Mouse (Mus musculus) layer of hippocampus, postnatal 25 days (tissue): ENCODE data around the gene Mdm2. TPM values are rescaled to one million over a fixed set of nuclear protein-coding genes. Genes with fewer than 3 reads are reported as not detected.
"Not testable (repeated sequence)": the region's sequence is repeated elsewhere in the genome, so short reads cannot be mapped to it uniquely, and the experiment has no call there.

Experiments
- DNase-seq, 2 experiments: peaks; one replicate each; pipeline ENCODE4 v3.0.0; 2022; ENCODE audit warnings: mixed read lengths in 2 of 2, low spot score in 1 of 2; ENCODE audit errors: extremely low spot score in 1 of 2
- total RNA-seq, 2 experiments: library from RNA; stranded (reverse); gene quantifications; 2 replicates each; pipeline ENCODE4 v1.2.3; 2021

Gene Mdm2
- 10 to 100 TPM; 56.5 to 57.5 TPM for total RNA-seq

- peak; percentile 99 to 100 for DNase-seq
Observed at GRCm38 (mm10) chr10:117710604-117711141, at the start of gene Mdm2. Mdm2 (minus strand) TSS chr10:117710758.

GRCm38 (mm10) chr10:117759844-117760630 lies 49.5 kb upstream of the Mdm2 start:
- DNase-seq: no peak

DNA sequence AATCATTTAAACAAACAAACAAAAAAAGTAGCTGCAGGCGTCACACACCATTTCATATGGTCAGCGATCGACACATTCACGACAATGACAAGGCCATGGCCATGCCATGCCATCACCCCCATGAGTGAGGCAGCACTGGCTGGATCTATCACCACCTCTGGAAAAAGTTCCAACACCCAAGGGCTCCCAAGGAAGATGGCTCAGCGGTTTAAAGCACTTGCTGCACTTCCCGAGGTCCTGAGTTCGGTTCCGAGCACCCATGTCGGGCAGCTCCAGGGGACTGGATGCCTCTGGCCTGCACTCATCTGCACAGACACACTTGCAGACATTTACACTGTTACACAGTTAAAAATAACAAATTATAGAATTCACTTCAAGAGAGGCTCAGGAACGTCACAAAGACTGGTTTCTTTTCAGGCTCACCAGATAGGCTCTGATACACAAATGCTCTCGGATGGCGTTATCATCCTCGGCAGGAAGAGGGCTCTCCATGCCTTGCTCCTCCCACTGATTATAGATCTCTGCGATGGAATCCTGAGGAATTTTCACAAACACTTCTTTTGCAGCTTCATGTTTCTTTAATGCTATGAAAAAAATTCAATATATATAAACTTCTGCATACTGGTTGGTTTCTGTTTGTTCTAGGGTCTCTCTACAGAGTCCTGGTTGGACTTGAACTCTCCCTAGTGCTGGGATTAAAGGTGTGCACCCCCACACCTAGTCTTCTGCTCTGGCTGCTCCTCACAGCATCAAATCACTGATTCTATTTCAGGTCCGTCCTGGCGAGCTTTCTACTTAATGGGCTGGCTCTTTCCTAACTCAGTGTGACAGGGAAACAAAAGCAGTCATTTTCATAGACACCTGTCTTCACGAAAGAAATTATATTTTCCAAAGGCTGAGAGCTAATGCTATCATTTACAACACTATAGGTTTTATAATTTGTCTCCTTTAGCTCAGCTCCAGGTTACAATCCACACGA lies 48.5 kb upstream of the Mdm2 start:
- no peak for DNase-seq

DNA sequence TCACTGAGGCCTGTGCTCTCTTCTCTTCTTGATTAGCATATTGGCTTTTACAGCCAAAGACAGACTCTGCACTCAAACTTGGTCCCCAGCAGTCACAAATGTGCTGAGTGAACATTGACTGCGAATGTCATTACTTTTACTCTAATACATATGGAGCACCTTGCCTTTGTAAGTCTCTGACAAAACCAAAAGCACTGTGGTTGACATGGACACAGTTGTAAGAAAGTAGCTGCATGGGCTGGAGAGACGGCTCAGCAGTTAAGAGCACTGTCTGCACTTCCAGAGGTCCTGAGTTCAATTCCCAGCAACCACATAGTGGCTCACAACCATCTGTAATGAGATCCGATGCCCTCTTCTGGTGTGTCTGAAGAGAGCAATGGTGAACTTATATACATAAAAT lies 47.8 kb upstream of the Mdm2 start:
- not testable (repeated sequence) for DNase-seq

- DNase-seq: no peak
Observed at GRCm38 (mm10) chr10:117757796-117758342, 47.3 kb upstream of the Mdm2 start.

GRCm38 (mm10) chr10:117757259-117757658 lies 46.7 kb upstream of the Mdm2 start:
- no peak for DNase-seq

- no peak for DNase-seq
Observed at GRCm38 (mm10) chr10:117756784-117757183, 46.2 kb upstream of the Mdm2 start.

GRCm38 (mm10) chr10:117755799-117756467 lies 45.4 kb upstream of the Mdm2 start:
- no peak for DNase-seq

- DNase-seq: no peak
Observed at GRCm38 (mm10) chr10:117755086-117755798, 44.7 kb upstream of the Mdm2 start.

GRCm38 (mm10) chr10:117754609-117754940 lies 44.0 kb upstream of the Mdm2 start:
- DNase-seq: no peak

GRCm38 (mm10) chr10:117753711-117754608 lies 43.4 kb upstream of the Mdm2 start:
- no peak for DNase-seq

DNA sequence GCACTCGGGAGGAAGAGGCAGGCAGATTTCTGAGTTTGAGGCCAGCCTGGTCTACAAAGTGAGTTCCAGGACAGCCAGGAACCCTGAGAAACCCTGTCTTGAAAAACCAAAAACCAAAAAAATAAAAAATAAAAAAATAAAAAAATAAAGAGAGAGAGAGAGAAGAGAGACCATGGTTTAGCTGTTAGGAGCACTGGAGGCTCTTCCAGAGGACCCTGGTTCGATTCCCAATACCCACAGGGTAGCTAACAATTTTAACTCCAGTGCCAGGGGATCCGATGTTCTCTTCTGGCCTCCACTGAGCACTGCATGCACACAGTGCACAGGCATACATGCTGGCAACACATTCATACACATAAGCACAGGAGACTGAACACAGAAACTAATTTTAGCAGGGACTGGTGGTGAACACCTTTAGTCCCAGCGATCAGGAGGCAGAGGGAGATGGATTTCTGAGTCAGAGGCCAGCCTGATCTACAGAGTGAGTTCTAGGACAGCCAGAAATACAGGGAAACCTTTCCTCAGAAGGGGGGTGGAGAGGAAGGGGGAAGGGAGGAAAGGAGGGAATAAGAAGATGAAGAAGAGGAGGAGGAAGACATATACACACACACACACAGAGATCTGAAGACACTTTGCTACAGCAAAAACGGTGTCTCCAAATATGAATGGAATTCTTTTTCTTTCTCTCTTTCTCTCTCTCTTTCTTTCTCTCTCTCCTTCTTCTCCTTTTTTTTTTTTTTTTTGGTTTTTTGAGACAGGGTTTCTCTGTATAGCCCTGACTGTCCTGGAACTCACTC lies 42.5 kb upstream of the Mdm2 start:
- no peak for DNase-seq

DNA sequence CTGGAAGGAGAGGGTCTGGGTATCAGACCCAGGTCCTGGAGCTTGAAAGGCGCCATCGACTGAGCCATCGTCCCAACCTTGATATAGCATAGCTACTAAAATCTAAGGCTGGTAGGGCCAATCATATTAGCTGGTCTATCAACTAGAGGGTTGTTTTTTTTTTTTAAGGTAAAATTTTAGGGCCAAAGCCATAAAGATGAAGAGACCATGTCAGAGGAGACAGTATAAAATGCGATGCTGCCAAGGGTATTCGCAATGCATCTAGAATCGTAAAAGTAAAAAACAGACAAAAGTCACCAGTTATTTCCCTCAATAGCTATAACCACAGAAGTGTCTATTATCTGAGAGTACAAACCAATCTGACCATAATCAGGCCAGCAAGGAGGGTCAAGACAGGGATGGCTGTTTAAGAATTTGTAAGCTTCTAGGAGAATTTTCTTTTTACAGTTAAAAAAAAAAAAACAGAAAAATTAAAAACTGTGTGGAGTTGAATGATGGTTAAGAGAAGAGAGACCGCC lies 41.8 kb upstream of the Mdm2 start:
- no peak for DNase-seq

DNA sequence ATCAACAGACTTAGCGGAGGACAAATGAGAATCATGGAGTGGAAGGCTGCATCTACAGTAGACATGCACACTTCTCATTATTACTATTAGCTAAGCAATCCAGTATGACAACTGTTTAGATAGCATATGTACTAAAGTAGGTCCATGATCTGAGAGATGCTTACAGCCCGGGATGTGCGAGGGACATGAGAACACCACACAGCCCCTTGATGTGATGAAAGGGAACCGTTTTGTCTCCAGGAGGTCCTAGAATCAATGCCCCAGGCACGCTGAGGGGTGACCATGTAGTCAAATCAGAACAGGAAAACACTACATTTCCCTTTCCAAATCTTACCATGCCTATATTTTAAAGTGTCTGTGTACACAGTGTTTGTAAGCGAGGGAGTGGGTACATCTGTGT lies 41.2 kb upstream of the Mdm2 start:
- no peak for DNase-seq

- no peak for DNase-seq
Observed at GRCm38 (mm10) chr10:117751282-117751610, 40.7 kb upstream of the Mdm2 start.

DNA sequence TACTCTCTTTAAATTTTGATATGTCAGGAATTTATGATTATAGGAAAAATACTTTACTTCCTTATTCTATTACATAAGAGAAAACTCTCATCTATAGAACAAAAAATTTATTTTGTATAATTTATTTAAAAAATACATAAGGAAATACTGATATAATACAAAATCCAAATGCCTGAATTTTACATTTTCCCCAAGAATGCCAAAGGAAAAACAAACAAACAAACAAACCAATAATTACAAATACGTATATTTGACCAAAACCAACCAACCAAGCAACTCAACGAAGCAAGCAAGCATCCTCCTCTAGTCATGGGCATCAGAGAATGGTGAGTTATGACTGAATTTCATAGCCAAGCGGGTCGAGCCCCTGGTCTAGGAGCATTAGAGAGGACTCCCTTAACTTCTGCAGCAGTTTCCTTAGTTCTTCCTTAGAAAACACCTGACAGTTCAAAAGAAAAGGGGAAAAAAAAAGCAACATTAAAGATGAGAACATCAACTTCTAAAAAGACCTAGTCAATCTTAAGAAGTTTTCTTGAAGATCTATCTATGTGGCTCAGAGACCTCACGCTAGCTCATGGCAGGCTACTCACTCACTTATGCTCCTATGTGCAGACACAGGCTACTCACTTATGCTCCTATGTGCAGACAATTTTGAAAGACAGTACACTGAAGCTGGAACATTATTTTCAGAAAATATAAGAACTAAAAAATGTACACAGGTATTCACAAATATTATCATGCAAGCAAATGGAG lies 40.1 kb upstream of the Mdm2 start:
- no peak for DNase-seq

- no peak for DNase-seq
Observed at GRCm38 (mm10) chr10:117749787-117750343, 39.3 kb upstream of the Mdm2 start.
